Mouse (Mus musculus) cerebellum, adult (tissue): ENCODE measurements at regions not wholly inside any gene's neighbourhood (a gene's known extent, or its start where the extent isn't known, plus 50 kb on each side); places are given as distances from the start of the nearest gene placed in this dataset.

Experiments
- ATAC-seq: cut with Nextera tagmentation; 2 replicates; pipeline ENCODE4 v1.9.2; 2017; ENCODE audit warnings: mild to moderate bottlenecking, moderate library complexity, mixed read lengths; ENCODE audit not compliant: insufficient number of reproducible peaks, low FRiP score, low TSS enrichment

- no peak for ATAC-seq
Observed at GRCm38 (mm10) chr6:49893113-49893512, 70.6 kb downstream of the Npy start.

- no peak for ATAC-seq
Observed at GRCm38 (mm10) chr6:49899146-49899545, 76.6 kb downstream of the Npy start.

GRCm38 (mm10) chr6:49901512-49901911, 79.0 kb downstream of the Npy start:
- ATAC-seq = no peak

- ATAC-seq = no peak
Observed at GRCm38 (mm10) chr6:49904001-49904400, 81.5 kb downstream of the Npy start.

- ATAC-seq = no peak
Observed at GRCm38 (mm10) chr6:49906456-49906855, 83.9 kb downstream of the Npy start.

GRCm38 (mm10) chr6:49919089-49919812, 96.7 kb downstream of the Npy start:
- ATAC-seq = no peak

GRCm38 (mm10) chr6:49919813-49920170, 97.3 kb downstream of the Npy start:
- ATAC-seq = no peak

- no peak for ATAC-seq
Observed at GRCm38 (mm10) chr6:49924296-49924695, 101.8 kb downstream of the Npy start.

- ATAC-seq = no peak
Observed at GRCm38 (mm10) chr6:49928075-49928474, 105.6 kb downstream of the Npy start.

GRCm38 (mm10) chr6:49930104-49930503, 107.6 kb downstream of the Npy start:
- ATAC-seq = no peak

GRCm38 (mm10) chr6:49943087-49943486, 120.6 kb downstream of the Npy start:
- ATAC-seq = no peak

- no peak for ATAC-seq
Observed at GRCm38 (mm10) chr6:49958891-49959290, 136.4 kb downstream of the Npy start.

GRCm38 (mm10) chr6:49961166-49961565, 138.7 kb downstream of the Npy start:
- ATAC-seq = no peak

GRCm38 (mm10) chr6:49965944-49966545, 143.5 kb downstream of the Npy start:
- ATAC-seq = no peak

- no peak for ATAC-seq
Observed at GRCm38 (mm10) chr6:49966555-49966954, 143.5 kb upstream of the Mpp6 start.

- no peak for ATAC-seq
Observed at GRCm38 (mm10) chr6:49973258-49973865, 136.7 kb upstream of the Mpp6 start.

- no peak for ATAC-seq
Observed at GRCm38 (mm10) chr6:49977783-49978182, 132.3 kb upstream of the Mpp6 start.

- no peak for ATAC-seq
Observed at GRCm38 (mm10) chr6:49983740-49984139, 126.3 kb upstream of the Mpp6 start.

GRCm38 (mm10) chr6:49985127-49985526, 124.9 kb upstream of the Mpp6 start:
- no peak for ATAC-seq

- ATAC-seq = no peak
Observed at GRCm38 (mm10) chr6:49987141-49987540, 122.9 kb upstream of the Mpp6 start.

- 0 out of 2 replicates have a peak, but pooled peaks have one; percentile 42 for ATAC-seq
Observed at GRCm38 (mm10) chr6:49987541-49988210, 122.4 kb upstream of the Mpp6 start.
